Mouse (Mus musculus): ENCODE data around the gene Tmed4.

GRCm38 (mm10) chr11:6275094-6275484 is 419 bp upstream of the Tmed4 start:
- TF ChIP-seq CTCF (IDR thresholded peaks at IDR 0.05) (no peak), EP300 (IDR thresholded peaks at IDR 0.05) (no peak)
